Mouse (Mus musculus): ENCODE measurements around the gene Gm28308. TPM values are rescaled to one million over a fixed set of nuclear protein-coding genes. Genes with fewer than 3 reads are reported as not detected.

The Gm28308 gene
- polyA plus RNA-seq, 1 experiment: not detected

- WGBS: 3% methylated on average over 36 of the region's 36 CpGs
Measured at GRCm38 (mm10) chr6:52177061-52177735, 35.9 kb downstream of the Gm28308 start, which contains the start of gene 5730596B20Rik. TSS of gene 5730596B20Rik (plus strand) at chr6:52177498.

DNA sequence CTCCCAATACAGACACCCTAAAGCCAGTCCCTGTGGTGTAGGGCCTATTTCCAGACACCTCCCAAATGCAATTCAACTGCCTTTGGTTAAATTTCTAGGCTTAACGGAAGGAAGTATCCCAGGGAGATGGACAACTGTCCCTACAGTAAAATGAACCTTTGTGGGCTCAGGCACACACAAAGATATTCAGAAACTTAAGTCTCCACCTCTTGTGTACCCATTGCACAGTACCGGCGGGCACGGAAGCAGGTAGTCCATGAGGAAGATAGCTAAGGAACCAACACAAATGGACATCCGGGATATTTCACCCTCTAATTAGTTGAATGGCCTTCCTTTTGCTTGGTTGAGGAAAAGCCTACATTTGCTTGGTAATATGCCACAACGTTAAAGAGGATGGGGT lies 36.7 kb downstream of the Gm28308 start:
- no peak overlapping the region for H3K4me3 ChIP-seq (replicated peaks; ENCODE audit: insufficient read depth, low read depth, low read length)
- no peaks in the 10 kb centered on the region for H3K4me1 ChIP-seq (ENCODE audit: control insufficient read depth, insufficient read depth, low read length)
- no peak overlapping the region for H3K27ac ChIP-seq (ENCODE audit: insufficient read depth, low read length)
- DNase-seq: no peak
- no peak for TF ChIP-seq POLR2A (IDR thresholded peaks at IDR 0.05; ENCODE audit: borderline replicate concordance, insufficient read depth, low read length)
- no peak for TF ChIP-seq CTCF (IDR thresholded peaks at IDR 0.05; ENCODE audit: borderline replicate concordance, insufficient read depth, low read depth, low read length)
- H3K27me3 ChIP-seq (ENCODE audit: control insufficient read depth, insufficient read depth, low read length): peaks cover 9% of the 10 kb centered on the region; the same call in 1 of the 2 replicates
- WGBS: 3% methylated on average over 6 of the region's 6 CpGs

More at GRCm38 (mm10) chr6:52177061-52177735, 35.9 kb downstream of the Gm28308 start, which contains the start of gene 5730596B20Rik:
- no peak for DNase-seq
- peaks cover 5% of the 10 kb centered on the region; the same call in 1 of the 2 replicates for H3K27me3 ChIP-seq (ENCODE audit: control insufficient read depth, insufficient read depth, low read length)
- TF ChIP-seq POLR2A (IDR thresholded peaks at IDR 0.05; ENCODE audit: borderline replicate concordance, insufficient read depth, low read length) (no peak), CTCF (IDR thresholded peaks at IDR 0.05; ENCODE audit: borderline replicate concordance, insufficient read depth, low read depth, low read length) (no peak)
- no peaks in the 10 kb centered on the region for H3K4me1 ChIP-seq (ENCODE audit: control insufficient read depth, insufficient read depth, low read length)
- H3K4me3 ChIP-seq (replicated peaks; ENCODE audit: insufficient read depth, low read depth, low read length): no peak within 1 kb of the TSS
- no peak within 1 kb of the TSS for H3K27ac ChIP-seq (ENCODE audit: insufficient read depth, low read length)

- Histone ChIP-seq H3K27ac (ENCODE audit: insufficient read depth, low read length) (no peak overlapping the region), H3K27me3 (ENCODE audit: control insufficient read depth, insufficient read depth, low read length) (peaks cover 11% of the 10 kb centered on the region; the same call in 1 of the 2 replicates), H3K4me1 (ENCODE audit: control insufficient read depth, insufficient read depth, low read length) (no peaks in the 10 kb centered on the region), H3K4me3 (replicated peaks; ENCODE audit: insufficient read depth, low read depth, low read length) (no peak overlapping the region)
- no peak for DNase-seq
- under 1% methylated on average over 16 of the region's 35 CpGs for WGBS
- TF ChIP-seq POLR2A (IDR thresholded peaks at IDR 0.05; ENCODE audit: borderline replicate concordance, insufficient read depth, low read length) (no peak), CTCF (IDR thresholded peaks at IDR 0.05; ENCODE audit: borderline replicate concordance, insufficient read depth, low read depth, low read length) (no peak)
Measured at GRCm38 (mm10) chr6:52175864-52176263, 37.3 kb downstream of the Gm28308 start.

- Histone ChIP-seq H3K4me1 (ENCODE audit: control insufficient read depth, insufficient read depth, low read length) (no peaks in the 10 kb centered on the region), H3K27me3 (ENCODE audit: control insufficient read depth, insufficient read depth, low read length) (peaks cover 10% of the 10 kb centered on the region; the same call in 1 of the 2 replicates), H3K27ac (ENCODE audit: insufficient read depth, low read length) (no peak overlapping the region), H3K4me3 (replicated peaks; ENCODE audit: insufficient read depth, low read depth, low read length) (no peak overlapping the region)
- DNase-seq: no peak
- no peak for TF ChIP-seq POLR2A (IDR thresholded peaks at IDR 0.05; ENCODE audit: borderline replicate concordance, insufficient read depth, low read length)
- TF ChIP-seq CTCF (IDR thresholded peaks at IDR 0.05; ENCODE audit: borderline replicate concordance, insufficient read depth, low read depth, low read length): no peak
- under 1% methylated on average over 41 of the region's 41 CpGs for WGBS
Measured at GRCm38 (mm10) chr6:52174968-52175751, 38.0 kb downstream of the Gm28308 start.

DNA sequence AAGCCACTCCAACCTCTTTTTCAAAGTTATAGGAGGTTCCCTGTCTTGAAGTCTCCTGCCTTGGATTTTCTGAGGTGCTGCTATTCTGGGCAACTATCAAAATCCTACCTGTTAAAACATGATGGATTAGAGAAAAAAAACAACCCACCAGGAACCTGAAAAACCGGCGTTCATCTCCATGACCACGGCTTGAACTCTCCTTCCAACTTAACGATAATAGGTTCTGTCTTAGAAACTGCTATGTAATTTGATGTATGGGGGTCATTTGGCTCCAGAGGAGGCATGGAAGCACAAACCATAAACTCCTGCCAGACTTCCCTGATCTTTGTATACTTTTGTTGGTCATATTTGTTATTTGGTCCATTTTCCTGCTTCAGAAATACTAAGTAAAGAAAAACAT lies 39.5 kb downstream of the Gm28308 start:
- Histone ChIP-seq H3K27me3 (ENCODE audit: control insufficient read depth, insufficient read depth, low read length) (peaks cover 11% of the 10 kb centered on the region; the same call in 1 of the 2 replicates), H3K27ac (ENCODE audit: insufficient read depth, low read length) (no peak overlapping the region), H3K4me1 (ENCODE audit: control insufficient read depth, insufficient read depth, low read length) (no peaks in the 10 kb centered on the region), H3K4me3 (replicated peaks; ENCODE audit: insufficient read depth, low read depth, low read length) (no peak overlapping the region)
- DNase-seq: no peak
- TF ChIP-seq CTCF (IDR thresholded peaks at IDR 0.05; ENCODE audit: borderline replicate concordance, insufficient read depth, low read depth, low read length): no peak
- no peak for TF ChIP-seq POLR2A (IDR thresholded peaks at IDR 0.05; ENCODE audit: borderline replicate concordance, insufficient read depth, low read length)
- 8% methylated on average over 4 of the region's 4 CpGs for WGBS

DNA sequence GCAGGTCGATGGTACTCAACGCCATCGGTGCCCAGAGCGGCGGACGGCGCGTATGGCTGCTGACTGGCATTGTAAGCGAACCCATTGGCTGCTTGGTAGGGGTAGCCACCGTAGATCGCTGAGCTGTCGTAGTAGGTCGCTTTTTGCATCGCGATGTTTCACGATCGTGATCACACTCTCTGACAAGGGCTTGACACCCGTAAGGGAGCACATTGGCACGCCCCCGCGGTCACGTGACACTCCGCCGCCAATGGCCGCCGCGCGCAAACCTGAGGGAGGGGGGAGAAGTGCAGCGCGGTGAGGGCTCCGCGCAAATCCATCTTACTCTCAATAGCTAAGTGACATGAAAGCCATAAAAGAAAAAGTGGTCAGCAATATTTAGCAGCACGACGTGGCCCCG lies 40.6 kb downstream of the Gm28308 start:
- WGBS: 1% methylated on average over 35 of the region's 35 CpGs
- no peaks in the 10 kb centered on the region for H3K4me1 ChIP-seq (ENCODE audit: control insufficient read depth, insufficient read depth, low read length)
- H3K27me3 ChIP-seq (ENCODE audit: control insufficient read depth, insufficient read depth, low read length): peaks cover 12% of the 10 kb centered on the region; the same call in 1 of the 2 replicates
- H3K4me3 ChIP-seq (replicated peaks; ENCODE audit: insufficient read depth, low read depth, low read length): no peak overlapping the region
- DNase-seq: no peak
- H3K27ac ChIP-seq (ENCODE audit: insufficient read depth, low read length): no peak overlapping the region
- TF ChIP-seq POLR2A (IDR thresholded peaks at IDR 0.05; ENCODE audit: borderline replicate concordance, insufficient read depth, low read length) (no peak), CTCF (IDR thresholded peaks at IDR 0.05; ENCODE audit: borderline replicate concordance, insufficient read depth, low read depth, low read length) (no peak)

DNA sequence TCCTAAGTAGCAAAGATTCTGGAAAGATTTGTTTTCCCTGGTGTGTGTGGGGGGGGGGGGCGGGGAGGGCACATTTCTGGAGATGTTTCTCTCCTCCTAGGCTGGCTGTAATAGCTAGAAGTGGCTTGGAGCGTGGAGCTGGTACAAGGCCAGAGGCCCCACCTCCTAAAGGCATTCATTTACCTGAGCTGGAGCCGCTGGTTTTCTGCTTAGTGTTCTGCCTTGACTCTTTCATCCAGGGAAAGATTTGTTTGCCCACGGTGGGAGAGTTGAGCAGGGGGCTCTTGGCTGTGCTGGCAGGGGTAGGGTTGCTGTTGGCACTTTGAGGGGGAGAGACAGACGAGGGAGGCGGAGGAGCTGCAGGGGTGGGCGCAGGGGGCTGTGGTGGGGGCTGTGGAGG lies 41.2 kb downstream of the Gm28308 start:
- TF ChIP-seq CTCF (IDR thresholded peaks at IDR 0.05; ENCODE audit: borderline replicate concordance, insufficient read depth, low read depth, low read length) (no peak), POLR2A (IDR thresholded peaks at IDR 0.05; ENCODE audit: borderline replicate concordance, insufficient read depth, low read length) (no peak)
- Histone ChIP-seq H3K27ac (ENCODE audit: insufficient read depth, low read length) (no peak overlapping the region), H3K4me1 (ENCODE audit: control insufficient read depth, insufficient read depth, low read length) (no peaks in the 10 kb centered on the region), H3K4me3 (replicated peaks; ENCODE audit: insufficient read depth, low read depth, low read length) (no peak overlapping the region), H3K27me3 (ENCODE audit: control insufficient read depth, insufficient read depth, low read length) (peaks cover 12% of the 10 kb centered on the region; the same call in 1 of the 2 replicates)
- no peak for DNase-seq
- WGBS: 11% methylated on average over 7 of the region's 7 CpGs

Data from cerebellum, adult 2 months (tissue).